Mouse (Mus musculus): Measurements from ENCODE around the gene Apbb2. TPM values are rescaled to one million over a fixed set of nuclear protein-coding genes. Genes with fewer than 3 reads are reported as not detected.

The Apbb2 gene
- polyA plus RNA-seq (2015; fragmentation: Nextera tagmentation; extraction: Ambion mirVana) = 5.3 and 5.6 TPM in 2 replicates

GRCm38 (mm10) chr5:66618597-66618996, at the start of gene Apbb2:
Gene Apbb2 (minus strand): TSS chr5:66618784.
- DNase-seq = peak; percentile 87
- TF ChIP-seq CTCF (IDR thresholded peaks at IDR 0.05; ENCODE audit: low read depth) = peak; percentile 72
- TF ChIP-seq EP300 (IDR thresholded peaks at IDR 0.05; ENCODE audit: low read depth) = no peak
- Histone ChIP-seq H3K9me3 (ENCODE audit: low read length) (no peaks in the 10 kb centered on the region), H3K4me2 (ENCODE audit: low read depth, low read length) (peak within 1 kb of the TSS; percentile 73), H3K4me3 (ENCODE audit: low read depth, low read length) (peak within 1 kb of the TSS; percentile 63), H3K27me3 (ENCODE audit: insufficient read depth, low read length) (peaks cover 4% of the 10 kb centered on the region; the same call in 1 of the 2 replicates), H3K4me1 (ENCODE audit: insufficient read depth) (peaks cover 6% of the 10 kb centered on the region), H3K36me3 (replicated peaks; ENCODE audit: insufficient read depth, low read length) (no peaks in the 10 kb centered on the region), H3K9ac (replicated peaks) (peak within 1 kb of the TSS; percentile 71), H3K27ac (ENCODE audit: low read depth) (peak within 1 kb of the TSS; percentile 85)
- ATAC-seq = peak; percentile 92
- WGBS (ENCODE audit: insufficient replicate concordance) = under 1% methylated on average over 39 of the region's 39 CpGs

GRCm38 (mm10) chr5:66654220-66654619, 35.6 kb upstream of the Apbb2 start:
- ATAC-seq (peak; percentile 80), DNase-seq (peak; percentile 35)
- Histone ChIP-seq H3K27me3 (ENCODE audit: insufficient read depth, low read length) (no peaks in the 10 kb centered on the region), H3K4me3 (ENCODE audit: low read depth, low read length) (no peak overlapping the region), H3K4me1 (ENCODE audit: insufficient read depth) (peaks cover 3% of the 10 kb centered on the region; the same call in 1 of the 2 replicates), H3K36me3 (replicated peaks; ENCODE audit: insufficient read depth, low read length) (no peaks in the 10 kb centered on the region), H3K9ac (replicated peaks) (no peak overlapping the region), H3K27ac (ENCODE audit: low read depth) (no peak overlapping the region), H3K4me2 (ENCODE audit: low read depth, low read length) (no peak overlapping the region), H3K9me3 (ENCODE audit: low read length) (no peaks in the 10 kb centered on the region)
- 41% methylated on average over 5 of the region's 5 CpGs for WGBS (ENCODE audit: insufficient replicate concordance)
- TF ChIP-seq EP300 (IDR thresholded peaks at IDR 0.05; ENCODE audit: low read depth) = no peak
- TF ChIP-seq CTCF (IDR thresholded peaks at IDR 0.05; ENCODE audit: low read depth) = no peak

GRCm38 (mm10) chr5:66647504-66647903, 28.9 kb upstream of the Apbb2 start:
- no peak overlapping the region for H3K4me2 ChIP-seq (ENCODE audit: low read depth, low read length)
- H3K27me3 ChIP-seq (ENCODE audit: insufficient read depth, low read length) = no peaks in the 10 kb centered on the region
- no peak for DNase-seq
- H3K9ac ChIP-seq (replicated peaks) = no peak overlapping the region
- 35% methylated on average over 7 of the region's 7 CpGs for WGBS (ENCODE audit: insufficient replicate concordance)
- H3K9me3 ChIP-seq (ENCODE audit: low read length) = no peaks in the 10 kb centered on the region
- no peak overlapping the region for H3K27ac ChIP-seq (ENCODE audit: low read depth)
- no peak for ATAC-seq
- H3K36me3 ChIP-seq (replicated peaks; ENCODE audit: insufficient read depth, low read length) = no peaks in the 10 kb centered on the region
- no peaks in the 10 kb centered on the region; the same call in 1 of the 2 replicates for H3K4me1 ChIP-seq (ENCODE audit: insufficient read depth)
- H3K4me3 ChIP-seq (ENCODE audit: low read depth, low read length) = no peak overlapping the region
- TF ChIP-seq CTCF (IDR thresholded peaks at IDR 0.05; ENCODE audit: low read depth) (no peak), EP300 (IDR thresholded peaks at IDR 0.05; ENCODE audit: low read depth) (no peak)

- no peak for DNase-seq
- Histone ChIP-seq H3K9ac (replicated peaks) (no peak overlapping the region), H3K4me1 (ENCODE audit: insufficient read depth) (no peaks in the 10 kb centered on the region; the same call in 1 of the 2 replicates), H3K36me3 (replicated peaks; ENCODE audit: insufficient read depth, low read length) (no peaks in the 10 kb centered on the region), H3K4me3 (ENCODE audit: low read depth, low read length) (no peak overlapping the region), H3K4me2 (ENCODE audit: low read depth, low read length) (no peak overlapping the region), H3K9me3 (ENCODE audit: low read length) (no peaks in the 10 kb centered on the region), H3K27ac (ENCODE audit: low read depth) (no peak overlapping the region), H3K27me3 (ENCODE audit: insufficient read depth, low read length) (no peaks in the 10 kb centered on the region)
- no peak for TF ChIP-seq CTCF (IDR thresholded peaks at IDR 0.05; ENCODE audit: low read depth)
- no peak for TF ChIP-seq EP300 (IDR thresholded peaks at IDR 0.05; ENCODE audit: low read depth)
- WGBS (ENCODE audit: insufficient replicate concordance) = 53% methylated on average over 5 of the region's 5 CpGs
- ATAC-seq = no peak
These were observed 24.7 kb upstream of the Apbb2 start for GRCm38 (mm10) chr5:66643260-66643659.

- H3K27ac ChIP-seq (ENCODE audit: low read depth) = no peak overlapping the region
- TF ChIP-seq CTCF (IDR thresholded peaks at IDR 0.05; ENCODE audit: low read depth) = no peak
- TF ChIP-seq EP300 (IDR thresholded peaks at IDR 0.05; ENCODE audit: low read depth) = no peak
- WGBS (ENCODE audit: insufficient replicate concordance) = 79% methylated on average over 4 of the region's 4 CpGs
- no peak for DNase-seq
- no peaks in the 10 kb centered on the region for H3K27me3 ChIP-seq (ENCODE audit: insufficient read depth, low read length)
- ATAC-seq = no peak
- no peaks in the 10 kb centered on the region for H3K9me3 ChIP-seq (ENCODE audit: low read length)
- no peaks in the 10 kb centered on the region for H3K36me3 ChIP-seq (replicated peaks; ENCODE audit: insufficient read depth, low read length)
- no peaks in the 10 kb centered on the region for H3K4me1 ChIP-seq (ENCODE audit: insufficient read depth)
- H3K4me2 ChIP-seq (ENCODE audit: low read depth, low read length) = no peak overlapping the region
- no peak overlapping the region for H3K4me3 ChIP-seq (ENCODE audit: low read depth, low read length)
- H3K9ac ChIP-seq (replicated peaks) = no peak overlapping the region
These were observed 23.6 kb upstream of the Apbb2 start for GRCm38 (mm10) chr5:66642156-66642555.

GRCm38 (mm10) chr5:66635459-66636079, 17.0 kb upstream of the Apbb2 start:
- Histone ChIP-seq H3K27me3 (ENCODE audit: insufficient read depth, low read length) (no peaks in the 10 kb centered on the region), H3K36me3 (replicated peaks; ENCODE audit: insufficient read depth, low read length) (no peaks in the 10 kb centered on the region), H3K4me2 (ENCODE audit: low read depth, low read length) (no peak overlapping the region), H3K9ac (replicated peaks) (no peak overlapping the region), H3K4me1 (ENCODE audit: insufficient read depth) (no peaks in the 10 kb centered on the region), H3K4me3 (ENCODE audit: low read depth, low read length) (no peak overlapping the region), H3K9me3 (ENCODE audit: low read length) (no peaks in the 10 kb centered on the region), H3K27ac (ENCODE audit: low read depth) (no peak overlapping the region)
- TF ChIP-seq EP300 (IDR thresholded peaks at IDR 0.05; ENCODE audit: low read depth) = no peak
- TF ChIP-seq CTCF (IDR thresholded peaks at IDR 0.05; ENCODE audit: low read depth) = no peak
- DNase-seq (no peak), ATAC-seq (no peak)
- 60% methylated on average over 10 of the region's 10 CpGs for WGBS (ENCODE audit: insufficient replicate concordance)

All from liver, postnatal 0 days (tissue).